Mouse (Mus musculus) forebrain, embryonic 16.5 days (tissue): ENCODE results near the gene Spout1. TPM values are rescaled to one million over a fixed set of nuclear protein-coding genes. Genes with fewer than 3 reads are reported as not detected.
"Not testable (repeated sequence)": the region's sequence is repeated elsewhere in the genome, so short reads cannot be mapped to it uniquely, and the experiment has no call there.

Experiments used
- ATAC-seq: fragments of 200-750 bp; cut with Nextera tagmentation; 2 replicates; pipeline ENCODE4 v1.8.0; 2017; ENCODE audit warnings: mild to moderate bottlenecking, moderate library complexity
- H3K27ac ChIP-seq: fragments of 300-500 bp; sonication (generic); 2 replicates; pipeline ENCODE4 v1.5.1; 2014; ENCODE audit warnings: low read length, control low read depth
- H3K27me3 ChIP-seq: fragments of 300-500 bp; sonication (generic); replicated peaks from 2 replicates; pipeline ENCODE4 v1.6.1; 2014; ENCODE audit warnings: low read length; ENCODE audit not compliant: control insufficient read depth, insufficient read depth
- H3K36me3 ChIP-seq: fragments of 300-500 bp; sonication (generic); 2 replicates; pipeline ENCODE4 v1.6.1; 2014; ENCODE audit not compliant: control insufficient read depth, insufficient read depth
- H3K4me1 ChIP-seq: fragments of 300-500 bp; sonication (generic); replicated peaks from 2 replicates; pipeline ENCODE4 v1.6.1; 2014; ENCODE audit warnings: low read length; ENCODE audit not compliant: control insufficient read depth, insufficient read depth
- H3K4me2 ChIP-seq: fragments of 300-500 bp; sonication (generic); 2 replicates; pipeline ENCODE4 v1.6.1; 2014; ENCODE audit warnings: mild to moderate bottlenecking, low read length, control low read depth
- H3K4me3 ChIP-seq: fragments of 300-500 bp; sonication (generic); replicated peaks from 2 replicates; pipeline ENCODE4 v1.5.1; 2014; ENCODE audit warnings: mild to moderate bottlenecking, low read length, control low read depth
- H3K9ac ChIP-seq: fragments of 300-500 bp; sonication (generic); replicated peaks from 2 replicates; pipeline ENCODE4 v1.6.1; 2014; ENCODE audit warnings: low read depth, low read length, control low read depth
- H3K9me3 ChIP-seq: fragments of 300-500 bp; sonication (generic); 2 replicates; pipeline ENCODE4 v1.6.1; 2016; ENCODE audit warnings: low read length; ENCODE audit not compliant: control insufficient read depth
- WGBS: fragments of 180-500 bp; shearing (Covaris S2); extraction: QIAGEN DNeasy Blood & Tissue Kit; methylation state at CpG from one replicate; pipeline ENCODE4 v1.1.7; 2014; 5-methylcytosine and 5-hydroxymethylcytosine counted together
- polyA plus RNA-seq: library from polyadenylated mRNA; unstranded; fragments of >200 nt; fragmentation: Nextera tagmentation; extraction: Ambion mirVana; gene quantifications from 2 replicates; pipeline ENCODE4 v1.2.1, GENCODE M21; 2015

Spout1 gene
- polyA plus RNA-seq, 1 experiment from 2014 or later = 65.9 TPM

GRCm38 (mm10) chr2:30134928-30135620 is 43.2 kb downstream of the Spout1 start:
- Histone ChIP-seq H3K4me3 (peak overlapping the region; percentile 69), H3K27ac (no peak overlapping the region), H3K9ac (0 out of 2 replicates have a peak overlapping the region, but pooled peaks have one; percentile 19), H3K4me1 (peaks cover 18% of the 10 kb centered on the region), H3K27me3 (no peaks in the 10 kb centered on the region), H3K9me3 (no peaks in the 10 kb centered on the region), H3K4me2 (peak overlapping the region; percentile 95), H3K36me3 (peaks cover 2% of the 10 kb centered on the region; the same call in 1 of the 2 replicates)
- ATAC-seq = no peak
- WGBS = 46% methylated on average over 10 of the region's 10 CpGs

GRCm38 (mm10) chr2:30134378-30134711 is 43.9 kb downstream of the Spout1 start:
- 20% methylated on average over 6 of the region's 6 CpGs for WGBS
- Histone ChIP-seq H3K9me3 (no peaks in the 10 kb centered on the region), H3K27me3 (no peaks in the 10 kb centered on the region), H3K36me3 (peaks cover 2% of the 10 kb centered on the region; the same call in 1 of the 2 replicates), H3K4me3 (peak overlapping the region; percentile 69), H3K9ac (peak overlapping the region; percentile 70), H3K4me1 (peaks cover 18% of the 10 kb centered on the region), H3K4me2 (peak overlapping the region; percentile 95), H3K27ac (no peak overlapping the region; the same call in 1 of the 2 replicates)
- ATAC-seq = no peak

GRCm38 (mm10) chr2:30133613-30134377 is 44.5 kb downstream of the Spout1 start, which contains the start of gene Tbc1d13:
Tbc1d13 (plus strand) TSS chr2:30133746.
- Histone ChIP-seq H3K9me3 (no peaks in the 10 kb centered on the region), H3K4me3 (peak within 1 kb of the TSS; percentile 69), H3K9ac (peak within 1 kb of the TSS; percentile 70), H3K27ac (peak within 1 kb of the TSS; percentile 31; the same call in 1 of the 2 replicates), H3K36me3 (peaks cover 2% of the 10 kb centered on the region; the same call in 1 of the 2 replicates), H3K4me2 (peak within 1 kb of the TSS; percentile 95), H3K27me3 (no peaks in the 10 kb centered on the region), H3K4me1 (peaks cover 18% of the 10 kb centered on the region)
- WGBS = under 1% methylated on average over 46 of the region's 46 CpGs
- ATAC-seq = peak; percentile 96

- Histone ChIP-seq H3K27ac (0 out of 2 replicates have a peak overlapping the region, but pooled peaks have one; percentile 29), H3K4me3 (peak overlapping the region; percentile 69), H3K9ac (peak overlapping the region; percentile 70), H3K4me2 (peak overlapping the region; percentile 95), H3K36me3 (0 out of 2 replicates have a peak, but pooled peaks cover 2% of the 10 kb centered on the region), H3K9me3 (no peaks in the 10 kb centered on the region), H3K4me1 (peaks cover 18% of the 10 kb centered on the region), H3K27me3 (no peaks in the 10 kb centered on the region)
- no peak for ATAC-seq
- 19% methylated on average over 16 of the region's 16 CpGs for WGBS
Observed at GRCm38 (mm10) chr2:30132801-30133612, 45.3 kb downstream of the Spout1 start.

- H3K4me1 ChIP-seq = peaks cover 18% of the 10 kb centered on the region
- H3K4me3 ChIP-seq, H3K9me3 ChIP-seq, H3K27ac ChIP-seq, H3K9ac ChIP-seq, ATAC-seq, H3K4me2 ChIP-seq, H3K27me3 ChIP-seq, H3K36me3 ChIP-seq: not testable (repeated sequence)
- WGBS = 60% methylated on average over 5 of the region's 5 CpGs
Observed at GRCm38 (mm10) chr2:30131240-30131639, 47.0 kb downstream of the Spout1 start.

- H3K9me3 ChIP-seq = no peaks in the 10 kb centered on the region
- no peak for ATAC-seq
- H3K27ac ChIP-seq = no peak overlapping the region
- H3K9ac ChIP-seq = no peak overlapping the region
- H3K4me2 ChIP-seq = no peak overlapping the region
- H3K4me3 ChIP-seq = no peak overlapping the region
- H3K36me3 ChIP-seq = no peaks in the 10 kb centered on the region
- WGBS = 84% methylated on average over 4 of the region's 4 CpGs
- peaks cover 17% of the 10 kb centered on the region for H3K4me1 ChIP-seq
- H3K27me3 ChIP-seq = no peaks in the 10 kb centered on the region
Observed at GRCm38 (mm10) chr2:30130156-30130555, 48.1 kb downstream of the Spout1 start.

GRCm38 (mm10) chr2:30128789-30129188 is 49.5 kb downstream of the Spout1 start:
- Histone ChIP-seq H3K4me3 (no peak overlapping the region), H3K9ac (no peak overlapping the region), H3K36me3 (no peaks in the 10 kb centered on the region), H3K9me3 (no peaks in the 10 kb centered on the region), H3K27me3 (no peaks in the 10 kb centered on the region), H3K4me1 (peaks cover 10% of the 10 kb centered on the region), H3K27ac (no peak overlapping the region), H3K4me2 (no peak overlapping the region)
- 27% methylated on average over 2 of the region's 2 CpGs for WGBS
- ATAC-seq = no peak

- no peaks in the 10 kb centered on the region for H3K36me3 ChIP-seq
- H3K4me3 ChIP-seq = peak within 1 kb of the TSS; percentile 83
- H3K27ac ChIP-seq = peak within 1 kb of the TSS; percentile 91
- H3K9me3 ChIP-seq = no peaks in the 10 kb centered on the region
- H3K9ac ChIP-seq = peak within 1 kb of the TSS; percentile 86
- WGBS = 7% methylated on average over 31 of the region's 31 CpGs
- no peaks in the 10 kb centered on the region for H3K27me3 ChIP-seq
- peak within 1 kb of the TSS; percentile 96 for H3K4me2 ChIP-seq
- H3K4me1 ChIP-seq = peaks cover 29% of the 10 kb centered on the region
- ATAC-seq = peak; percentile 97
Observed at GRCm38 (mm10) chr2:30124472-30125274, 53.6 kb downstream of the Spout1 start, which contains the start of gene Zer1. Zer1 (minus strand) TSS chr2:30124585.
